Mouse (Mus musculus) ES-E14 (cell line): ENCODE measurements around the gene Pdlim1. TPM values are rescaled to one million over a fixed set of nuclear protein-coding genes. Genes with fewer than 3 reads are reported as not detected.

ENCODE experiments used
- DNase-seq: peaks from one replicate; pipeline ENCODE4 v3.0.0-alpha.2; 2013; ENCODE audit warnings: low read depth, low spot score
- H3K27ac ChIP-seq: 2 replicates; pipeline ENCODE4 v1.5.1; 2012; ENCODE audit warnings: low read depth, mild to moderate bottlenecking, low read length, moderate library complexity, mixed read lengths; ENCODE audit not compliant: poor library complexity, insufficient read depth, severe bottlenecking
- H3K36me3 ChIP-seq: 2 replicates; pipeline ENCODE4 v1.6.1; 2012; ENCODE audit warnings: mild to moderate bottlenecking, low read length, moderate library complexity, mixed read lengths; ENCODE audit not compliant: control insufficient read depth, poor library complexity, insufficient read depth, severe bottlenecking
- H3K4me1 ChIP-seq, 2 experiments: fragments of 150-350 bp in 1 of 2; sonication (generic) in 1 of 2; 2 replicates each; pipeline ENCODE4 v1.6.1; 2012; ENCODE audit warnings: low read length in 2 of 2, mild to moderate bottlenecking in 1 of 2, mixed read lengths in 1 of 2; ENCODE audit not compliant: control insufficient read depth in 2 of 2, insufficient read depth in 2 of 2, poor library complexity in 1 of 2
- H3K4me3 ChIP-seq, 2 experiments: fragments of 150-350 bp in 1 of 2; sonication (generic) in 1 of 2; 2 replicates each; pipeline ENCODE4 v1.5.1; 2012; ENCODE audit warnings: low read length in 2 of 2, low read depth in 1 of 2, mild to moderate bottlenecking in 1 of 2, mixed read lengths in 1 of 2; ENCODE audit not compliant: insufficient read depth in 1 of 2, poor library complexity in 1 of 2, severe bottlenecking in 1 of 2
- H3K9ac ChIP-seq: 2 replicates; pipeline ENCODE4 v1.6.1; 2012; ENCODE audit warnings: low read depth, mild to moderate bottlenecking, low read length, mixed read lengths; ENCODE audit not compliant: poor library complexity, insufficient read depth, severe bottlenecking
- H3K9me3 ChIP-seq: fragments of 150-350 bp; sonication (generic); 2 replicates; pipeline ENCODE4 v1.6.1; 2012; ENCODE audit warnings: low read depth, mild to moderate bottlenecking, low read length; ENCODE audit not compliant: control insufficient read depth, insufficient read depth
- CHD2 ChIP-seq: IDR thresholded peaks from 2 replicates; pipeline ENCODE4 v1.6.1; 2014; ENCODE audit warnings: mild to moderate bottlenecking, low read depth, low read length, inconsistent platforms
- HCFC1 ChIP-seq: IDR thresholded peaks from 2 replicates; pipeline ENCODE4 v1.6.1; 2012; ENCODE audit warnings: low read length, inconsistent platforms, borderline replicate concordance; ENCODE audit not compliant: insufficient read depth
- MAFK ChIP-seq: IDR thresholded peaks from 2 replicates; pipeline ENCODE4 v1.6.1; 2014; ENCODE audit warnings: mild to moderate bottlenecking, low read depth, low read length, inconsistent platforms; ENCODE audit not compliant: insufficient read depth
- ZC3H11A ChIP-seq: IDR thresholded peaks from 2 replicates; pipeline ENCODE4 v1.6.1; 2012; ENCODE audit warnings: low read depth, mild to moderate bottlenecking, inconsistent platforms, low read length, borderline replicate concordance
- ZNF384 ChIP-seq: IDR thresholded peaks from 2 replicates; pipeline ENCODE4 v1.6.1; 2012; ENCODE audit warnings: low read depth, low read length, inconsistent platforms
- in situ Hi-C, 2 experiments: fragments of 600-800 bp; cut with MboI; formaldehyde crosslinking; loops; one replicate each; pipeline ENCODE4 v1.15.1; 2025; ENCODE audit warnings: low sequenced_read_pairs in 2 of 2, inconsistent platforms in 1 of 2; ENCODE audit not compliant: unreplicated experiment in 2 of 2
- total RNA-seq: library from RNA; depleted of rRNA; stranded (reverse); fragments of 300-350 nt; gene quantifications from 2 replicates; pipeline ENCODE4 v1.2.3, GENCODE M21; 2012

Gene Pdlim1
- total RNA-seq, 1 experiment: 59.7 TPM

GRCm38 (mm10) chr19:40283415-40283814 lies 11.8 kb upstream of the Pdlim1 start:
- Histone ChIP-seq H3K36me3 (no peaks in the 10 kb centered on the region), H3K27ac (no peak overlapping the region), H3K4me3 (no peak overlapping the region), H3K9me3 (no peaks in the 10 kb centered on the region), H3K9ac (no peak overlapping the region), H3K4me1 (peaks cover 0 to 6% of the 10 kb centered on the region in 2 experiments; a peak in 1 of 4 replicates)
- in situ Hi-C loops: no loop called here
- no peak for DNase-seq
- TF ChIP-seq ZNF384: no peak
- no peak for TF ChIP-seq HCFC1
- TF ChIP-seq MAFK: no peak
- no peak for TF ChIP-seq ZC3H11A
- no peak for TF ChIP-seq CHD2

GRCm38 (mm10) chr19:40278372-40279023 lies 6.9 kb upstream of the Pdlim1 start:
- no peak for DNase-seq
- in situ Hi-C loops: no loop called here
- no peak overlapping the region for H3K9ac ChIP-seq
- no peak overlapping the region for H3K27ac ChIP-seq
- peaks cover 4 to 15% of the 10 kb centered on the region in 2 experiments; a peak in 3 of 4 replicates for H3K4me1 ChIP-seq
- H3K36me3 ChIP-seq: no peaks in the 10 kb centered on the region
- TF ChIP-seq HCFC1: no peak
- TF ChIP-seq MAFK: no peak
- TF ChIP-seq ZC3H11A: no peak
- TF ChIP-seq CHD2: no peak
- no peak for TF ChIP-seq ZNF384
- H3K9me3 ChIP-seq: no peaks in the 10 kb centered on the region
- H3K4me3 ChIP-seq: no peak overlapping the region

GRCm38 (mm10) chr19:40277494-40277893 lies 5.9 kb upstream of the Pdlim1 start:
- DNase-seq: no peak
- in situ Hi-C loops: no loop called here
- Histone ChIP-seq H3K4me3 (no peak overlapping the region), H3K4me1 (peaks cover 4 to 17% of the 10 kb centered on the region in 2 experiments; a peak in 3 of 4 replicates), H3K27ac (no peak overlapping the region), H3K9me3 (no peaks in the 10 kb centered on the region), H3K36me3 (no peaks in the 10 kb centered on the region), H3K9ac (no peak overlapping the region)
- no peak for TF ChIP-seq HCFC1
- no peak for TF ChIP-seq ZC3H11A
- no peak for TF ChIP-seq MAFK
- no peak for TF ChIP-seq ZNF384
- no peak for TF ChIP-seq CHD2

- Histone ChIP-seq H3K9ac (peak overlapping the region; percentile 62), H3K4me3 (peak overlapping the region; percentile 56 to 61), H3K36me3 (no peaks in the 10 kb centered on the region), H3K4me1 (peaks cover 4 to 21% of the 10 kb centered on the region in 2 experiments; a peak in 3 of 4 replicates), H3K9me3 (no peaks in the 10 kb centered on the region), H3K27ac (peak overlapping the region; percentile 13; the same call in 1 of the 2 replicates)
- peak; percentile 63 for DNase-seq
- no peak for TF ChIP-seq MAFK
- TF ChIP-seq ZC3H11A: no peak
- TF ChIP-seq HCFC1: no peak
- no peak for TF ChIP-seq ZNF384
- TF ChIP-seq CHD2: no peak
- in situ Hi-C loops: no loop called here
These were observed 4.0 kb upstream of the Pdlim1 start for GRCm38 (mm10) chr19:40275401-40276188.
